Mouse (Mus musculus): ENCODE measurements at regions not wholly inside any gene's neighbourhood (a gene's known extent, or its start where the extent isn't known, plus 50 kb on each side); places are given as distances from the start of the nearest gene placed in this dataset.

GRCm38 (mm10) chr16:87783561-87784304 lies 85.0 kb downstream of the Bach1 start:
- Histone ChIP-seq H3K27ac (no peak overlapping the region), H3K4me2 (replicated peaks) (no peak overlapping the region), H3K4me3 (no peak overlapping the region), H3K36me3 (no peaks in the 10 kb centered on the region), H3K4me1 (no peaks in the 10 kb centered on the region), H3K27me3 (no peaks in the 10 kb centered on the region), H3K9me3 (no peaks in the 10 kb centered on the region), H3K9ac (no peak overlapping the region)
- ATAC-seq (ENCODE audit: insufficient number of reproducible peaks, insufficient read depth, low FRiP score, low TSS enrichment) = no peak
- WGBS = 63% methylated on average over 17 of the region's 17 CpGs

DNA sequence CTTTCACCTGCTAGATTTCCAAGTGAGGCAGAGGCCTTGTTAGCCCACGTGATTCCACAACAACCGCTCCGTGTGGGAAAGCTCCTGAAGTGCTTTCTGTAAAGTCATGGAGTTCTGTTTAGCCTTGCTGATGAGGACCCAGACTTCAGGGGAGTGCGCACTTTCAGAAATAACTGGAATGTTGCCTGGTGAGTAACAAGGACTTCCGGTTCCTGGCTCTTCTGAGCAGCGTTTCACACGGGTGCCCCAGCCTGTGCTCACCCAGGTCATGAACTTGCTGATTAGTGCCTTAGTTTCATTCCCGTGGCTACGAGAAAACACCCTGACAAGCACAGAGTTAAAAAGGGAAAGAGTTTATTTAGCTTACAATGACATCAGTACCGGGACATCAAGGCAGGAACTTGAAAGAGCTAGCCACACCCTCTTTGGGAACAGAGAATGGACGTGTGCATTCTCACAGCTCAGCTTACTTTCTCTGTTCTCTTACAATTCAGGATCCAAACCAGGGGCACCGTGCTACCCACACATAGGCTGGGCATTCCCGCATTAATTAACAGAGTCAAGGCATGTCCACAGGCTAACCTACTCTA lies 85.8 kb downstream of the Bach1 start:
- WGBS = 57% methylated on average over 13 of the region's 13 CpGs
- no peak overlapping the region for H3K4me2 ChIP-seq (replicated peaks)
- H3K27me3 ChIP-seq = no peaks in the 10 kb centered on the region
- no peak overlapping the region for H3K9ac ChIP-seq
- H3K4me3 ChIP-seq = no peak overlapping the region
- no peak overlapping the region for H3K27ac ChIP-seq
- H3K36me3 ChIP-seq = no peaks in the 10 kb centered on the region
- ATAC-seq (ENCODE audit: insufficient number of reproducible peaks, insufficient read depth, low FRiP score, low TSS enrichment) = no peak
- H3K9me3 ChIP-seq = no peaks in the 10 kb centered on the region
- H3K4me1 ChIP-seq = no peaks in the 10 kb centered on the region

DNA sequence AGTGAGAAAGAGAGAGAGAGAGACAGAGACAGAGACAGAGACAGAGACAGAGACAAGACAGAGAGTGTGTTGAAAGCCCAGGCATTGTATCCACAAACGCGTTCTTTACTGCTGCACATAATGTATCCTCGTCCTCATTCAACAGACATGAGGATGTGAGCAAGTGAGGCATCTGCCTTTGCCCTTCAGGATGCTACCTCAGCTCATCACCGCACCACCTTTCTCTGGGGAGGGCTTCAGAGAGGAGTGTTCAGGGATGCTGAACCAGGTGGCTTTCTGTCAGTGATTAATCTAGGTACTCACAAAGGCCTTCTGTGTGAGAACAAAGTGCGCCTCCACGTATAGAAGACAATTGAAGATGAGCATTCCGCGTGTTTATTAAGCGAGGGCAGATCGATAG lies 90.8 kb downstream of the Bach1 start:
- WGBS = 87% methylated on average over 10 of the region's 10 CpGs
- H3K4me3 ChIP-seq = no peak overlapping the region
- no peak overlapping the region for H3K9ac ChIP-seq
- no peaks in the 10 kb centered on the region for H3K36me3 ChIP-seq
- no peaks in the 10 kb centered on the region for H3K9me3 ChIP-seq
- ATAC-seq (ENCODE audit: insufficient number of reproducible peaks, insufficient read depth, low FRiP score, low TSS enrichment) = no peak
- no peaks in the 10 kb centered on the region for H3K4me1 ChIP-seq
- H3K27ac ChIP-seq = no peak overlapping the region
- H3K27me3 ChIP-seq = no peaks in the 10 kb centered on the region
- no peak overlapping the region for H3K4me2 ChIP-seq (replicated peaks)

- Histone ChIP-seq H3K9ac (no peak overlapping the region), H3K4me3 (no peak overlapping the region), H3K4me1 (no peaks in the 10 kb centered on the region), H3K27me3 (no peaks in the 10 kb centered on the region), H3K36me3 (no peaks in the 10 kb centered on the region), H3K27ac (no peak overlapping the region), H3K9me3 (no peaks in the 10 kb centered on the region), H3K4me2 (replicated peaks) (no peak overlapping the region)
- no peak for ATAC-seq (ENCODE audit: insufficient number of reproducible peaks, insufficient read depth, low FRiP score, low TSS enrichment)
- 80% methylated on average over 6 of the region's 6 CpGs for WGBS
Measured at GRCm38 (mm10) chr16:87789957-87790356, 91.2 kb downstream of the Bach1 start.

DNA sequence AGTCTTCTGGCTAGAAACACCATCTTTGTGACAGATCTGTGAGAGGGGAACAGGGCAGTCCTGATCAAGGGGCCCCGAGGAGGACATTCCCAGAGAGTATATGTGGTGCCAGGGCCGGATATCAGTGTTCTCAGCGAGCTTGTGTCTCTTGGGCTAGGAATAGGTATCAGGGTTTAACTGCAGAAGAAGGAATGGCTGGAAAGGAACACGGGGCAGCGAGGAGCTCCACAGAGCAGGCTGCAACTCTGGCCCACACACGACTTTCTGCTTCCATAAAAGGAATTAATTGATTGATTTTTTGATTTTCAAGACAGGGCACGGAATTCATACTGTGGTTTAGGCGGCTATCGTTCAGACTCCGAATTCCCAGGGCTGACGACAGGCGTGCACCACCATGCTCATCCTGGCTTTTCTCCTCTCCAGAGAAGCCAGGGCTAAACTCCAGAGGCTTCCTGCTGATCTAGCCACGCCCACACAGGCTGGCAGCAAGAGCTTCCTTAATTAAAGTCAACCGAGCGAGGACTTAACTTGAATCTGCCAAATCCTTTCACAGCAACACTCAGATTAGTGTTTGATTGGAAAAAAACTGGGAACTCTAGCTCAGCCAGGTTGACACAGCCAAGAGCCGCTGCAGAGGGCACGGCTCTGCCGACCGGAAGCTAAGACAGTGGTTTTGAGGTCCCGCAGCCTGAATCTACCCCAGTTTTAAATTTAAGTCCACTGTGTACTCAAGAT lies 97.9 kb downstream of the Bach1 start:
- H3K4me1 ChIP-seq = peaks cover 4% of the 10 kb centered on the region; the same call in 1 of the 2 replicates
- H3K36me3 ChIP-seq = no peaks in the 10 kb centered on the region
- H3K9ac ChIP-seq = peak overlapping the region; percentile 19
- peaks cover 4% of the 10 kb centered on the region; the same call in 1 of the 2 replicates for H3K27me3 ChIP-seq
- no peaks in the 10 kb centered on the region for H3K9me3 ChIP-seq
- H3K4me3 ChIP-seq = peak overlapping the region; percentile 32
- peak overlapping the region; percentile 60 for H3K4me2 ChIP-seq (replicated peaks)
- no peak overlapping the region for H3K27ac ChIP-seq
- 7% methylated on average over 20 of the region's 20 CpGs for WGBS
- ATAC-seq (ENCODE audit: insufficient number of reproducible peaks, insufficient read depth, low FRiP score, low TSS enrichment) = peak; percentile 77; the same call in 1 of the 2 replicates

- Histone ChIP-seq H3K9me3 (no peaks in the 10 kb centered on the region), H3K4me3 (no peak overlapping the region), H3K27me3 (peaks cover 4% of the 10 kb centered on the region; the same call in 1 of the 2 replicates), H3K9ac (no peak overlapping the region), H3K4me2 (replicated peaks) (no peak overlapping the region), H3K27ac (no peak overlapping the region), H3K4me1 (no peaks in the 10 kb centered on the region), H3K36me3 (no peaks in the 10 kb centered on the region)
- ATAC-seq (ENCODE audit: insufficient number of reproducible peaks, insufficient read depth, low FRiP score, low TSS enrichment) = no peak
- WGBS = 92% methylated on average over 4 of the region's 4 CpGs
Measured at GRCm38 (mm10) chr16:87802317-87802716, 103.6 kb downstream of the Bach1 start.

DNA sequence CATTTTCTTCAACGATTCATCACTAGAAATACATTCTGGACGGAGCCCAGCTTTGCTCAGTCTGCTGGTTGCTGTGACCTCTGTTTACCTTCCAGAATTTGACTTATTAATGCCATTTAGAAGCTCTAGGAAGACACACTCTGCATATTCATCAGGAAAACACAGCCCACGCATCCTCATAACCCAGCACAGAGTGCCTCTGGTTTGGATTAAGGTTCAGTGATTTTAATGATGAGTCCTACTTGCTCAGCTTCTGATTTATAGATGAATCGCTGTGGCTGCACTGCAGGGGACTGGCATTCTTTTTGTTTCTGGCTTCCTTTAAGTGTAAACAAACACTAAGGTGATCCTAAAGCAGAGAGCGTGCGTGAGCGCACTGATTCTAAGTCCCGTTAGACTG lies 118.8 kb downstream of the Bach1 start:
- H3K9me3 ChIP-seq = no peaks in the 10 kb centered on the region
- no peaks in the 10 kb centered on the region for H3K36me3 ChIP-seq
- 62% methylated on average over 8 of the region's 8 CpGs for WGBS
- ATAC-seq (ENCODE audit: insufficient number of reproducible peaks, insufficient read depth, low FRiP score, low TSS enrichment) = no peak
- H3K4me3 ChIP-seq = no peak overlapping the region
- no peaks in the 10 kb centered on the region for H3K4me1 ChIP-seq
- H3K9ac ChIP-seq = no peak overlapping the region
- H3K27me3 ChIP-seq = no peaks in the 10 kb centered on the region
- no peak overlapping the region for H3K4me2 ChIP-seq (replicated peaks)
- H3K27ac ChIP-seq = no peak overlapping the region

DNA sequence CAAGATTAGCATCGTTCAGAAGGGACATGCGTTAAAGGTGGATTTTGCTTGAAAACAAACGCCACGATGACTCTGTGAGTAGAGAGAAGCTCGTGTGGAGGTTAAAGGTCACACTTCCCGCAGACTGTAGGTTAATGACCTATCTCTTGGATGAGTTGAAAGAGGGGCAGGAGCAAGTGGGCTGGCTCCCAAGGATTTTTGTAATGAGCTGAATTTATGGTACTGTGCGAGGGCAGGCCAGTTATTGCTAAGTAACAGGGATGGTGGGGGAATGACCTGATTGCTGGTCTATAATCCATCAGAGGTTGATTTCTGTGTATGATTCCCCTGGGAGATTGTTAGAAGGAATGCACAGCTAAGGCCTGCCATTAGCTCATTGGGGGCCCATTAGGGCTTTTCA lies 135.6 kb downstream of the Bach1 start:
- Histone ChIP-seq H3K36me3 (no peaks in the 10 kb centered on the region), H3K27me3 (no peaks in the 10 kb centered on the region), H3K4me2 (replicated peaks) (no peak overlapping the region), H3K9me3 (no peaks in the 10 kb centered on the region), H3K9ac (no peak overlapping the region), H3K4me1 (no peaks in the 10 kb centered on the region), H3K27ac (no peak overlapping the region), H3K4me3 (no peak overlapping the region)
- 39% methylated on average over 7 of the region's 7 CpGs for WGBS
- ATAC-seq (ENCODE audit: insufficient number of reproducible peaks, insufficient read depth, low FRiP score, low TSS enrichment) = no peak

- H3K4me2 ChIP-seq (replicated peaks) = 0 out of 2 replicates have a peak overlapping the region, but pooled peaks have one; percentile 25
- H3K36me3 ChIP-seq = no peaks in the 10 kb centered on the region
- H3K9me3 ChIP-seq = no peaks in the 10 kb centered on the region
- ATAC-seq (ENCODE audit: insufficient number of reproducible peaks, insufficient read depth, low FRiP score, low TSS enrichment) = no peak
- H3K27ac ChIP-seq = no peak overlapping the region
- H3K4me1 ChIP-seq = no peaks in the 10 kb centered on the region
- WGBS = 13% methylated on average over 16 of the region's 16 CpGs
- H3K9ac ChIP-seq = no peak overlapping the region
- H3K4me3 ChIP-seq = no peak overlapping the region
- H3K27me3 ChIP-seq = no peaks in the 10 kb centered on the region
Measured at GRCm38 (mm10) chr16:87840949-87841546, 142.3 kb downstream of the Bach1 start.
